Mouse (Mus musculus): ENCODE data around the gene Ncam1. TPM values are rescaled to one million over a fixed set of nuclear protein-coding genes. Genes with fewer than 3 reads are reported as not detected.
A peak's percentile ranks its signal among the peaks of the same experiment; 100 is the strongest.

Gene Ncam1
- total and polyA plus RNA-seq, 3 experiments, result 0.08 TPM; not detected in 2

- dilution Hi-C loops (cut with MboI; ENCODE audit: extremely low pct_ligation_motif_present, extremely low pct_unique_long_range_greater_than_20kb, low sequenced_read_pairs) (no loop called here), in situ Hi-C loops (cut with MboI; ENCODE audit: low pct_ligation_motif_present, low pct_unique_long_range_greater_than_20kb, low sequenced_read_pairs) (no loop called here)
- no peak overlapping the region for H3K4me2 ChIP-seq (ENCODE audit: insufficient read depth, low read depth, poor library complexity, severe bottlenecking)
- H3K9me3 ChIP-seq (replicated peaks; ENCODE audit: low read length), result peaks cover 4% of the 10 kb centered on the region
- H3K4me1 ChIP-seq (ENCODE audit: control insufficient read depth in 1 of 2, insufficient read depth in 2 of 2), result no peaks in the 10 kb centered on the region
- no peak overlapping the region for H3K9ac ChIP-seq (ENCODE audit: insufficient read depth, low read depth)
- H3K4me3 ChIP-seq (replicated peaks in 1 of 3; ENCODE audit: low read depth in 2 of 3, low read length in 2 of 3, poor library complexity in 1 of 3), result no peak overlapping the region
- no peaks in the 10 kb centered on the region for H3K36me3 ChIP-seq (replicated peaks in 1 of 2; ENCODE audit: control insufficient read depth in 1 of 2, insufficient read depth in 1 of 2, low read length in 1 of 2)
- H3K79me2 ChIP-seq (replicated peaks; ENCODE audit: control insufficient read depth, extremely low read depth, insufficient read depth, poor library complexity, severe bottlenecking), result no peaks in the 10 kb centered on the region
- no peak overlapping the region for H3K27ac ChIP-seq (ENCODE audit: insufficient read depth, low read depth)
- TF ChIP-seq IRF4 (IDR thresholded peaks at IDR 0.05; ENCODE audit: low read depth, low read length) (no peak), MAFK (IDR thresholded peaks at IDR 0.05; ENCODE audit: insufficient replicate concordance, low read length) (no peak), HCFC1 (IDR thresholded peaks at IDR 0.05; ENCODE audit: low read depth, low read length) (no peak)
- DNase-seq (ENCODE audit: extremely low read depth), result no peak
- H3K27me3 ChIP-seq (replicated peaks), result no peaks in the 10 kb centered on the region
These were observed 134.8 kb downstream of the Ncam1 start for GRCm38 (mm10) chr9:49663927-49664320.

- no peak for TF ChIP-seq EP300 (IDR thresholded peaks at IDR 0.05; ENCODE audit: low read length)
- TF ChIP-seq ELF1 (IDR thresholded peaks at IDR 0.05; ENCODE audit: low read depth, low read length), result no peak
- TF ChIP-seq JUN (IDR thresholded peaks at IDR 0.05; ENCODE audit: insufficient read depth, low read depth, low read length), result no peak
- TF ChIP-seq USF2 (conservative IDR thresholded peaks at IDR 0.05; ENCODE audit: low read depth, low read length), result peak; percentile 82
- TF ChIP-seq BHLHE40 (IDR thresholded peaks at IDR 0.05; ENCODE audit: low read depth, low read length), result peak; percentile 82
- no peak for TF ChIP-seq RCOR1 (conservative IDR thresholded peaks at IDR 0.05; ENCODE audit: low read depth, low read length)
- peak; percentile 69 for TF ChIP-seq MAX (IDR thresholded peaks at IDR 0.05; ENCODE audit: low read length)
- peak; percentile 85 for TF ChIP-seq USF1 (IDR thresholded peaks at IDR 0.05; ENCODE audit: low read depth, low read length)
- TF ChIP-seq IRF4 (IDR thresholded peaks at IDR 0.05; ENCODE audit: low read depth, low read length), result no peak
- peak; percentile 14 for TF ChIP-seq RAD21 (IDR thresholded peaks at IDR 0.05; ENCODE audit: low read depth, low read length)
- TF ChIP-seq GABPA (IDR thresholded peaks at IDR 0.05; ENCODE audit: insufficient replicate concordance, low read depth, low read length), result no peak
- no peak for TF ChIP-seq ZKSCAN1 (IDR thresholded peaks at IDR 0.05; ENCODE audit: borderline replicate concordance, low read depth, low read length)
- TF ChIP-seq CTCF (conservative IDR thresholded peaks at IDR 0.05 in 1 of 2, IDR thresholded peaks at IDR 0.05 in 1 of 2; ENCODE audit: low read depth in 2 of 2, low read length in 2 of 2), result peak in 1 of 2 experiments; percentile 54; a peak in 2 of 4 replicates
- TF ChIP-seq SMC3 (IDR thresholded peaks at IDR 0.05; ENCODE audit: low read depth, low read length), result peak; percentile 49
- TF ChIP-seq POLR2A (IDR thresholded peaks at IDR 0.05; ENCODE audit: low read depth, low read length), result no peak
- TF ChIP-seq PAX5 (IDR thresholded peaks at IDR 0.05; ENCODE audit: low read length), result no peak
- dilution Hi-C loops (cut with MboI; ENCODE audit: extremely low pct_ligation_motif_present, extremely low pct_unique_long_range_greater_than_20kb, low sequenced_read_pairs), result no loop called here
- no peak overlapping the region for H3K9ac ChIP-seq (ENCODE audit: insufficient read depth, low read depth)
- no peak overlapping the region for H3K4me2 ChIP-seq (ENCODE audit: insufficient read depth, low read depth, poor library complexity, severe bottlenecking)
- H3K4me3 ChIP-seq (replicated peaks in 1 of 3; ENCODE audit: low read depth in 2 of 3, low read length in 2 of 3, poor library complexity in 1 of 3), result no peak overlapping the region
- H3K9me3 ChIP-seq (replicated peaks; ENCODE audit: low read length), result peaks cover 4% of the 10 kb centered on the region
- H3K79me2 ChIP-seq (replicated peaks; ENCODE audit: control insufficient read depth, extremely low read depth, insufficient read depth, poor library complexity, severe bottlenecking), result no peaks in the 10 kb centered on the region
- in situ Hi-C loops (cut with MboI; ENCODE audit: low pct_ligation_motif_present, low pct_unique_long_range_greater_than_20kb, low sequenced_read_pairs), result no loop called here
- no peaks in the 10 kb centered on the region for H3K36me3 ChIP-seq (replicated peaks in 1 of 2; ENCODE audit: control insufficient read depth in 1 of 2, insufficient read depth in 1 of 2, low read length in 1 of 2)
- H3K27ac ChIP-seq (ENCODE audit: insufficient read depth, low read depth), result no peak overlapping the region
- H3K4me1 ChIP-seq (ENCODE audit: control insufficient read depth in 1 of 2, insufficient read depth in 2 of 2), result no peaks in the 10 kb centered on the region
- H3K27me3 ChIP-seq (replicated peaks), result no peaks in the 10 kb centered on the region
- DNase-seq (ENCODE audit: extremely low read depth), result peak; percentile 33
These were observed 135.5 kb downstream of the Ncam1 start for GRCm38 (mm10) chr9:49662958-49663926.
